Mouse (Mus musculus) bone marrow macrophage, adult 2 months (primary cell): ENCODE data around the gene Senp1.

Experiments used
- CTCF ChIP-seq: IDR thresholded peaks from 2 replicates; pipeline ENCODE4 v1.5.1; 2012; ENCODE audit warnings: low read depth, mild to moderate bottlenecking, low read length, moderate library complexity
- POLR2A ChIP-seq: IDR thresholded peaks from 2 replicates; pipeline ENCODE4 v1.6.1; 2012; ENCODE audit warnings: mild to moderate bottlenecking, low read depth, low read length, borderline replicate concordance

GRCm38 (mm10) chr15:98065881-98066280, 27.7 kb downstream of the Senp1 start:
- TF ChIP-seq POLR2A (no peak), CTCF (no peak)
